Mouse (Mus musculus): ENCODE results near the gene Tarm1.

Tarm1 gene

DNA sequence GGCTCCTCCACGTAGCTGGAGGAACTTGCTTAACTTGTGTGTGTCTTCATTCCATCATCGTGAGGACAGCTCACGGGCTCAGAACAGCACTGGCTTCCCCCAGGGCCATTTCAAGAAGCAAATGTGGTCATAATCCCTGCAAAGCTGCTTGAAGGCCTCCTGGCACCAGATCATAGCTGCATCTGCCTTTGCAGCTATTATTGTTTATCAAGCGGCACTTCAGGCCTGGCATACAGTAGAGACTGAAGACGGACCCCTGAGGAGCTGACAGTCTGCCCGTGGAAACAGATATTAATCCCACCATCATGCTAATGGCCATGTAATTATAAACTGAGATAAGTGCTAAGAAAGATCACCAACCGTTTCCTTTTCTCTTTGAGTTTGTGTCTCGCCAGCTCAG is 61.9 kb downstream of the Tarm1 start:
- no peak for DNase-seq (ENCODE audit: extremely low spot score)

DNA sequence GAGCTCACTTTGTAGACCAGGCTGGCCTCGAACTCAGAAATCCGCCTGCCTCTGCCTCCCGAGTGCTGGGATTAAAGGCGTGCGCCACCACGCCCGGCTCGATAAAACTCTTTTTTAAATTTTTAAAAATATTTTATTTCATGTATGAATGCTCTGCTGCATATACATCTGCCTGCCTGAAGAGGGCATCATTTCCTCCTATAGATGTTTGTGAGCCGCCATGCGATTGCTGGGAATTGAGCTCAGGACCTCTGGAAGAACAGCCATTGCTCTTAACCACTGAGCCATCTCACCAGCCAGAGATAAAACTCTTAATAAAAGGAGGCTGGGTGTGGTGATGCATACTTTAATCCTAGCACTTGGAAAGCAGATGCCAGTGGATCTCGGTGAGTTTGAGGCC is 62.4 kb downstream of the Tarm1 start:
- DNase-seq (ENCODE audit: extremely low spot score): no peak

DNA sequence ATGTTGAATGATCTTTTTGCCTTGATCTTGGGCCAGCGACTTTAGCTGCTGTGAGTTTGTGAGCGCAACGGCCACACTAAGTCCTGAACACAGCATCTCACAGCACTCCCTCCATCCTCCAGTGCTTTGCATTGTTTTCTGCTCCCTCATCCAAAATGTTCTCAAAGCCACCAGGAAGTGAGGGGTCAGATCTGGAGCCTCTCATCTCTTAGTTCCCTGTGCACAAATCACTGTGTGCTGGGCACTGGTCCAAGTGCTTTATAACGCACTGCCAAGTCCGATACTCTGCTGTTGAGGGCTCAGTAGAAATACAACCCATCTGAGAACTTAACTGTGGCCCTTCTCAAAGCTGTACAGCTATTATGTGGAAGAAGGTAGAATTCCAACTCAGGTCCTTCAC is 64.5 kb downstream of the Tarm1 start:
- DNase-seq (ENCODE audit: extremely low spot score): no peak

Data from embryo, embryonic 9.5 days (tissue).